Mouse (Mus musculus) kidney, postnatal 10 days (tissue): ENCODE measurements around the gene Cst3.

Experiments used
- DNase-seq: peaks from one replicate; pipeline ENCODE4 v3.0.0; 2021; ENCODE audit warnings: mixed read lengths

The Cst3 gene

GRCm38 (mm10) chr2:148875335-148875811 is at the start of gene Cst3:
Cst3 (minus strand) TSS chr2:148875692.
- peak; percentile 97 for DNase-seq

- DNase-seq, result peak; percentile 79
Measured at GRCm38 (mm10) chr2:148902286-148902685, 26.8 kb upstream of the Cst3 start.

GRCm38 (mm10) chr2:148900305-148900704 is 24.8 kb upstream of the Cst3 start:
- DNase-seq, result no peak

GRCm38 (mm10) chr2:148896219-148896618 is 20.7 kb upstream of the Cst3 start:
- no peak for DNase-seq

- no peak for DNase-seq
Measured at GRCm38 (mm10) chr2:148893107-148893506, 17.6 kb upstream of the Cst3 start.

GRCm38 (mm10) chr2:148890021-148890851 is 14.7 kb upstream of the Cst3 start:
- DNase-seq, result no peak

GRCm38 (mm10) chr2:148889331-148890010 is 14.0 kb upstream of the Cst3 start:
- DNase-seq, result no peak

GRCm38 (mm10) chr2:148888872-148889271 is 13.4 kb upstream of the Cst3 start:
- no peak for DNase-seq

- no peak for DNase-seq
Measured at GRCm38 (mm10) chr2:148884738-148885137, 9.2 kb upstream of the Cst3 start.

GRCm38 (mm10) chr2:148879199-148879598 is 3.7 kb upstream of the Cst3 start:
- DNase-seq, result peak; percentile 51

GRCm38 (mm10) chr2:148878641-148879130 is 3.2 kb upstream of the Cst3 start:
- no peak for DNase-seq

GRCm38 (mm10) chr2:148877016-148877770 is 1.7 kb upstream of the Cst3 start:
- DNase-seq, result peak; percentile 60

- peak; percentile 37 for DNase-seq
Measured at GRCm38 (mm10) chr2:148874617-148875334, 716 bp downstream of the Cst3 start.

GRCm38 (mm10) chr2:148874224-148874616 is 1.3 kb downstream of the Cst3 start:
- DNase-seq, result no peak

GRCm38 (mm10) chr2:148872860-148873259 is 2.6 kb downstream of the Cst3 start:
- DNase-seq, result peak; percentile 39

- no peak for DNase-seq
Measured at GRCm38 (mm10) chr2:148870526-148870925, 5.0 kb downstream of the Cst3 start.

GRCm38 (mm10) chr2:148868959-148869358 is 6.5 kb downstream of the Cst3 start:
- DNase-seq, result no peak

GRCm38 (mm10) chr2:148864966-148865365 is 10.5 kb downstream of the Cst3 start, which contains the start of gene 9230104L09Rik:
9230104L09Rik (minus strand) TSS chr2:148865038.
- DNase-seq, result no peak

- no peak for DNase-seq
Measured at GRCm38 (mm10) chr2:148861693-148862092, 13.8 kb downstream of the Cst3 start.

- DNase-seq, result no peak
Measured at GRCm38 (mm10) chr2:148860993-148861392, 14.5 kb downstream of the Cst3 start.

- no peak for DNase-seq
Measured at GRCm38 (mm10) chr2:148857506-148857905, 18.0 kb downstream of the Cst3 start.
